Comparison of ENCODE assay signal across 8 mouse cellular contexts in the genomic region with DNA sequence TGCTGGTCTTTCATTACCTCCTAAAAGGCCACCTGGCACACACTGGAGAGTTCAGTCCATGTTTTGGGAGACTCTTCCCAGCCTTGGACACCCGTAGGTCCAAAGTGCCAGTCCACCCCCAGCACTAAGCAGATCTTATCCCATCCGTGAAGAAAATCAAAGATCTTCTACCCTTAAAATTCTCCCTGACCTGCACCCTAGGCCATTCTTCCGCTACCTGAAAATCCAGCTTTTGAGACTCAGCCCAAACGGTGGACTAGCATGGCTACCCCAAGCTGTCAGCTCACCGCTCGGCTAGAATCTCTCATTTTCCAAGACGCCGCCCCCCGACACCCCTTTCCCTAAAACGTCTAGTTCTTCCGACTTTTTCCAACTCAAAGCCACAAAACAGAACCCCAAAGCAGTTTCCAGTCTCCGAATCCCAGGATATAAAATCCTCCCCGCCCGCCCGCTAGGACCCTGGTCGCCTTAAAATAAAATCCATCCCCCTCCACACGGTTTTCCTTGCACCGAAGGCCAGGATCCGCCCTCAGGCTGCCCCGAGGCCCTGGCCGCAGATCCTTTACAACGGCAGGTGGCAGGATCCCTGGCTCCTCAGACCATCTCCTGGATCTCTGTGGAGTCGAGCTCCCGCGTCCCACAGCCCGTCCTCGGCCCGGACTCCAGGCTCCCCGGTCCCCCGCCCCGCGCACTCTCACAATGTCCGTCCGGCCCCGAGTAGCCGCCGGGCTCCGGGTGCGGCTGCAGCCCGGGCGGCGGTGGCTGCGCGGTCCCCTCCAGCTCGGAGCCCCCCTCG. TPM values are rescaled to one million over a fixed set of nuclear protein-coding genes. Genes with fewer than 3 reads are reported as not detected.
A peak's percentile ranks its signal among the peaks of the same experiment; 100 is the strongest.
DNase-seq lines count a peak whose midpoint lies in the region; ATAC-seq and TF ChIP-seq lines count a peak whose summit lies in the region.

No protein-coding gene starts in this region.

- peak overlapping the region; percentile 96 for H3K4me2 ChIP-seq in heart, embryonic 16.5 days (ENCODE audit: low read depth, low read length)
- H3K4me2 ChIP-seq in limb, embryonic 14.5 days (replicated peaks; ENCODE audit: low read depth, low read length, severe bottlenecking) = peak overlapping the region; percentile 83
- H3K4me2 ChIP-seq in neural tube, embryonic 13.5 days = peak overlapping the region; percentile 89

- no peak for DNase-seq in heart, embryonic 10.5 days (ENCODE audit: low spot score)
- DNase-seq in heart, postnatal 36 days = no peak
- peak; percentile 15 for DNase-seq in A20 (ENCODE audit: low read depth, low spot score)
- DNase-seq in limb, embryonic 14.5 days (ENCODE audit: low spot score) = no peak
- no peak for DNase-seq in layer of hippocampus, adult 8-10 months (ENCODE audit: low spot score in 2 of 2)

- under 1% methylated on average over 46 of the region's 46 CpGs for WGBS in heart, embryonic 10.5 days
- under 1% methylated on average over 46 of the region's 46 CpGs for WGBS in heart, embryonic 16.5 days
- 1% methylated on average over 43 of the region's 46 CpGs for WGBS in limb, embryonic 14.5 days
- WGBS in neural tube, embryonic 13.5 days = under 1% methylated on average over 46 of the region's 46 CpGs

- no peak for TF ChIP-seq POLR2A in limb, embryonic 14.5 days (IDR thresholded peaks at IDR 0.05; ENCODE audit: borderline replicate concordance, extremely low read depth, insufficient read depth, insufficient read length)

- H3K9ac ChIP-seq in heart, embryonic 16.5 days (ENCODE audit: low read length) = peak overlapping the region; percentile 100
- peak overlapping the region; percentile 99 for H3K9ac ChIP-seq in limb, embryonic 14.5 days (ENCODE audit: low read depth, low read length, severe bottlenecking)
- H3K9ac ChIP-seq in neural tube, embryonic 13.5 days = peak overlapping the region; percentile 99

- intact Hi-C loops in heart, postnatal 36 days (cut with DNase I) = loop anchor here (2.0 kb wide), 1 partner anchor 33 kb away; no protein-coding TSS in a partner anchor

- no peaks in the 10 kb centered on the region for H3K27me3 ChIP-seq in heart, embryonic 10.5 days (ENCODE audit: insufficient read depth, poor library complexity, severe bottlenecking)
- no peaks in the 10 kb centered on the region for H3K27me3 ChIP-seq in heart, embryonic 16.5 days (ENCODE audit: control insufficient read depth, insufficient read depth, low read length)
- H3K27me3 ChIP-seq in limb, embryonic 14.5 days (ENCODE audit: control insufficient read depth, insufficient read depth, low read length) = no peaks in the 10 kb centered on the region
- H3K27me3 ChIP-seq in neural tube, embryonic 13.5 days = no peaks in the 10 kb centered on the region

- peak overlapping the region; percentile 98 for H3K4me3 ChIP-seq in heart, embryonic 10.5 days
- H3K4me3 ChIP-seq in brown adipose tissue, adult 24 weeks (ENCODE audit: insufficient read depth, low read depth, low read length) = peak overlapping the region; percentile 81
- peak overlapping the region; percentile 85 for H3K4me3 ChIP-seq in heart, embryonic 16.5 days (ENCODE audit: low read length)
- peak overlapping the region; percentile 98 for H3K4me3 ChIP-seq in limb, embryonic 14.5 days (replicated peaks; ENCODE audit: low read length)
- H3K4me3 ChIP-seq in neural tube, embryonic 13.5 days = peak overlapping the region; percentile 99

- peak overlapping the region; percentile 100 for H3K27ac ChIP-seq in heart, embryonic 10.5 days
- H3K27ac ChIP-seq in brown adipose tissue, adult 24 weeks (replicated peaks; ENCODE audit: low read depth, low read length) = peak overlapping the region; percentile 88
- H3K27ac ChIP-seq in heart, embryonic 16.5 days (ENCODE audit: low read length) = peak overlapping the region; percentile 98
- H3K27ac ChIP-seq in limb, embryonic 14.5 days (replicated peaks; ENCODE audit: low read depth, low read length) = peak overlapping the region; percentile 97
- H3K27ac ChIP-seq in neural tube, embryonic 13.5 days (replicated peaks) = peak overlapping the region; percentile 95

- H3K9me3 ChIP-seq in heart, embryonic 10.5 days = no peaks in the 10 kb centered on the region
- H3K9me3 ChIP-seq in heart, embryonic 16.5 days (replicated peaks; ENCODE audit: control insufficient read depth, low read length) = no peaks in the 10 kb centered on the region
- no peaks in the 10 kb centered on the region for H3K9me3 ChIP-seq in limb, embryonic 14.5 days (ENCODE audit: control insufficient read depth, low read length)
- H3K9me3 ChIP-seq in neural tube, embryonic 13.5 days = no peaks in the 10 kb centered on the region

- H3K4me1 ChIP-seq in heart, embryonic 10.5 days = peaks cover 20% of the 10 kb centered on the region
- peaks cover 10% of the 10 kb centered on the region; the same call in 1 of the 2 replicates for H3K4me1 ChIP-seq in brown adipose tissue, adult 24 weeks (ENCODE audit: control insufficient read depth, insufficient read depth, insufficient read length, low read length)
- peaks cover 19% of the 10 kb centered on the region for H3K4me1 ChIP-seq in heart, embryonic 16.5 days (ENCODE audit: control insufficient read depth, insufficient read depth, low read length)
- H3K4me1 ChIP-seq in limb, embryonic 14.5 days (ENCODE audit: control insufficient read depth, insufficient read depth, low read length) = peaks cover 13% of the 10 kb centered on the region
- peaks cover 27% of the 10 kb centered on the region for H3K4me1 ChIP-seq in neural tube, embryonic 13.5 days (replicated peaks)

- peak; percentile 4 for ATAC-seq in heart, embryonic 16.5 days (replicated peaks; ENCODE audit: extremely low read depth, insufficient read depth, low FRiP score)
- ATAC-seq in limb, embryonic 14.5 days (ENCODE audit: low FRiP score, low read depth) = peak; percentile 0
- peak; percentile 9 for ATAC-seq in neural tube, embryonic 13.5 days (ENCODE audit: low read depth)

- peaks cover 43% of the 10 kb centered on the region for H3K36me3 ChIP-seq in heart, embryonic 10.5 days
- H3K36me3 ChIP-seq in heart, embryonic 16.5 days (ENCODE audit: control insufficient read depth, insufficient read depth) = peaks cover 18% of the 10 kb centered on the region
- peaks cover 41% of the 10 kb centered on the region for H3K36me3 ChIP-seq in limb, embryonic 14.5 days (ENCODE audit: control insufficient read depth, insufficient read depth, low read length)
- H3K36me3 ChIP-seq in neural tube, embryonic 13.5 days = peaks cover 25% of the 10 kb centered on the region

RNA-seq across cellular contexts. Expression of a gene that starts 0.7 kb away (rescaled TPM):
- polyA plus RNA-seq in heart, embryonic 10.5 days (2016; fragmentation: Nextera tagmentation; extraction: Ambion mirVana) = 45.3 and 54.6 TPM in 2 replicates
- total RNA-seq in heart, postnatal 36 days (2021) = 10 to 100 TPM; 78.4 to 82.7 TPM
- 42.6 and 44.5 TPM in 2 replicates for polyA plus RNA-seq in brown adipose tissue, adult 24 weeks (2012; ENCODE audit: insufficient read depth, insufficient read length, missing spikeins)
- polyA plus RNA-seq in heart, embryonic 16.5 days (2015; fragmentation: Nextera tagmentation; extraction: Ambion mirVana) = 32.3 and 34.4 TPM in 2 replicates
- polyA plus RNA-seq in limb, embryonic 14.5 days (2012; rRNA removed) = 66.8 and 73.4 TPM in 2 replicates
- polyA plus RNA-seq in limb, embryonic 14.5 days (2014; fragmentation: Nextera tagmentation; extraction: Ambion mirVana) = 77.1 and 80.7 TPM in 2 replicates
- 45.1 and 51.1 TPM in 2 replicates for polyA plus RNA-seq in neural tube, embryonic 13.5 days (2015; fragmentation: Nextera tagmentation; extraction: Ambion mirVana)
- 100 to 1,000 TPM in 3 of 4 experiments, 10 to 100 TPM in 1; 99.7 to 117 (median 108) TPM for total RNA-seq in layer of hippocampus, adult 8-10 months (2022)

RNA-seq across cellular contexts. Expression of a gene that starts 34.7 kb away (rescaled TPM):
- 53.3 and 54.3 TPM in 2 replicates for polyA plus RNA-seq in heart, embryonic 10.5 days (2016; fragmentation: Nextera tagmentation; extraction: Ambion mirVana)
- total RNA-seq in heart, postnatal 36 days (2021) = 10 to 100 TPM; 81.0 to 94.8 TPM
- 18.6 and 24.1 TPM in 2 replicates for polyA plus RNA-seq in brown adipose tissue, adult 24 weeks (2012; ENCODE audit: insufficient read depth, insufficient read length, missing spikeins)
- 44.5 and 45.1 TPM in 2 replicates for polyA plus RNA-seq in heart, embryonic 16.5 days (2015; fragmentation: Nextera tagmentation; extraction: Ambion mirVana)
- 80.2 and 94.4 TPM in 2 replicates for polyA plus RNA-seq in limb, embryonic 14.5 days (2012; rRNA removed)
- polyA plus RNA-seq in limb, embryonic 14.5 days (2014; fragmentation: Nextera tagmentation; extraction: Ambion mirVana) = 111 and 132 TPM in 2 replicates
- polyA plus RNA-seq in neural tube, embryonic 13.5 days (2015; fragmentation: Nextera tagmentation; extraction: Ambion mirVana) = 25.4 and 26.7 TPM in 2 replicates
- total RNA-seq in layer of hippocampus, adult 8-10 months (2022) = 10 to 100 TPM; 40.7 to 75.5 (median 58.6) TPM

RNA-seq across cellular contexts. Expression of a gene that starts 35.0 kb away (rescaled TPM):
- polyA plus RNA-seq in heart, embryonic 10.5 days (2016; fragmentation: Nextera tagmentation; extraction: Ambion mirVana) = 30.1 and 30.2 TPM in 2 replicates
- total RNA-seq in heart, postnatal 36 days (2021) = 10 to 100 TPM; 55.0 to 55.8 TPM
- 16.9 and 17.0 TPM in 2 replicates for polyA plus RNA-seq in brown adipose tissue, adult 24 weeks (2012; ENCODE audit: insufficient read depth, insufficient read length, missing spikeins)
- polyA plus RNA-seq in heart, embryonic 16.5 days (2015; fragmentation: Nextera tagmentation; extraction: Ambion mirVana) = 19.9 and 23.0 TPM in 2 replicates
- 64.5 and 84.8 TPM in 2 replicates for polyA plus RNA-seq in limb, embryonic 14.5 days (2012; rRNA removed)
- 28.4 and 32.0 TPM in 2 replicates for polyA plus RNA-seq in limb, embryonic 14.5 days (2014; fragmentation: Nextera tagmentation; extraction: Ambion mirVana)
- polyA plus RNA-seq in neural tube, embryonic 13.5 days (2015; fragmentation: Nextera tagmentation; extraction: Ambion mirVana) = 33.0 and 38.2 TPM in 2 replicates
- total RNA-seq in layer of hippocampus, adult 8-10 months (2022) = 10 to 100 TPM; 60.6 to 64.6 (median 62.8) TPM
